Mouse (Mus musculus) duodenum, adult 2 months (tissue): ENCODE results near the gene Ccdc120. TPM values are rescaled to one million over a fixed set of nuclear protein-coding genes. Genes with fewer than 3 reads are reported as not detected.

Source experiments
- polyA plus RNA-seq: library from polyadenylated mRNA; depleted of rRNA; stranded (reverse); fragments of >200 nt; gene quantifications from 2 replicates; pipeline ENCODE4 v1.2.3, GENCODE M21; 2012; ENCODE audit warnings: low replicate concordance; rRNA removed

Gene Ccdc120
- polyA plus RNA-seq = 25.1 and 46.4 TPM in 2 replicates

GRCm38 (mm10) chrX:7750432-7751116 is at the start of gene Ccdc120:
Gene Ccdc120 (minus strand): TSS chrX:7750905.

DNA sequence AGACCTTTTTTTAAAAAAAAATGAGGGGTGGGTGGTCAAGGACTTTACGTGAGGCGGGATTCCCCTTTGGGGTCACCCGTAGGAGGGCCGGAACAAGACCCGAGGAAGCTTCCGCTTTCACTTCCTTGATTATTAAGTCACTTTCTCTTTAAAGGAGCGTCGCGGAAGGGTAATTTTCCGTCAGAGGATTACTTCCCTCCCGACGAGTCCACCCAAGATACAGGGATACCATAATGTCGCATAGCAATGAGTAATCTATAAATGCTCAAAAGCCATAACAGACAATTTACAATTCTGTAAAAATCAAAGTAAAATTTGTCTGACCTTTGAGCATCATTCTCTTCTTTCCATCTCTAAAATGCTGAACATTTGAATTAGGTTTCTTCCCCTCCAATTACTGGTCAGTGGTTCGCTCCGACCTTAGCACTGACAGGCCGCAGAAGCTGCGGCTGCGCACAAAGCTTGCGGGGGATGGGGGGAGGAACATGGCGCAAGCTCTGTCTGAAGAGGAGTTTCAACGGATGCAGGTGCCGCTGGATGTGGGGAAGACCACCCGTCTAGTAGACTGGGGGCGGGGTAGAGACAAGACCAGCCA is 38.9 kb upstream of the Ccdc120 start, which contains the start of gene Gripap1:
Gripap1 (plus strand) TSS at position 224 of the 595 bp plus-strand sequence.

DNA sequence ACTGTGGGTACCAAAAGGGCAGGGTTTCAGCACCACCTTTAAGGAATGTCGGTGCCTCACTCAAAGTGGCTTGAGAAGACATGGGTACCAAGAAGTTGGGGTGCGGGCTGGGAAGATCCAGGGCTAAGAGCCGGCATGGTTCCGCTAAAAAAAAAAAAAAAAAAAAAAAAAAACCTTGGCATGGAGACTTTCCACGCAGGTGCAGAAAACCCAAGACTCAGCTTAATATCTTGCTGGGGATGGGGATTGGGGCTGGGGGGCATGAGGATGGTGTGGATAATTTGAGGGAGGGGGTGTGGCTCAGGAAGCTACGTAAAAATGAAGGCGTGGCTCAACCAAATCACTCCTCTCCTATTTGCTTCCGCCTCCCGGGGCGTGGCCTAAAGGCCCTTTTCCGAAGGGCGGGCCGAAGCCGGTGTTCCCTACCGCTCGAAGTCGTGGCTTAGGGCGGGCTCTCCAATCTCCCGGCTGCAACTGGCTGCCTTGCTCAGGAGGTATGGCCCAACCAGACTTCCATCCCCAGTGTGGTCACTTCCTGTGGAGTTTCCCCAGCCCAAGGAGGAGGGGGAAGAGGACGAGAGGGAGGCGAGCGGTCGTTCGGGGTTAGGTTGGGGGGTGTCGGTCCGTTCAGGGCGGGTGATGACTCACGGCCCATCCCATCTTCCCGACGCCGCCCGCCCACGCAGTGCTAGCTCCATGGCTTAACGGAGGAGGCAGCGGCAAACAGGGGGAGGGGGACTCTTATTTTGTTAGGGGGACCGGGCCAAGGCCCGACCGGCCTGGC is 11.6 kb upstream of the Ccdc120 start, which contains the start of gene Tfe3:
Tfe3 (plus strand) TSS at position 424 of the 784 bp plus-strand sequence.

GRCm38 (mm10) chrX:7728215-7728921 is 22.3 kb downstream of the Ccdc120 start, which contains the start of gene Praf2:
Gene Praf2 (plus strand): TSS chrX:7728439.

GRCm38 (mm10) chrX:7721514-7722281 is 29.0 kb downstream of the Ccdc120 start, which contains the start of gene Gm45208:
Gene Gm45208 (plus strand): TSS chrX:7722245.

DNA sequence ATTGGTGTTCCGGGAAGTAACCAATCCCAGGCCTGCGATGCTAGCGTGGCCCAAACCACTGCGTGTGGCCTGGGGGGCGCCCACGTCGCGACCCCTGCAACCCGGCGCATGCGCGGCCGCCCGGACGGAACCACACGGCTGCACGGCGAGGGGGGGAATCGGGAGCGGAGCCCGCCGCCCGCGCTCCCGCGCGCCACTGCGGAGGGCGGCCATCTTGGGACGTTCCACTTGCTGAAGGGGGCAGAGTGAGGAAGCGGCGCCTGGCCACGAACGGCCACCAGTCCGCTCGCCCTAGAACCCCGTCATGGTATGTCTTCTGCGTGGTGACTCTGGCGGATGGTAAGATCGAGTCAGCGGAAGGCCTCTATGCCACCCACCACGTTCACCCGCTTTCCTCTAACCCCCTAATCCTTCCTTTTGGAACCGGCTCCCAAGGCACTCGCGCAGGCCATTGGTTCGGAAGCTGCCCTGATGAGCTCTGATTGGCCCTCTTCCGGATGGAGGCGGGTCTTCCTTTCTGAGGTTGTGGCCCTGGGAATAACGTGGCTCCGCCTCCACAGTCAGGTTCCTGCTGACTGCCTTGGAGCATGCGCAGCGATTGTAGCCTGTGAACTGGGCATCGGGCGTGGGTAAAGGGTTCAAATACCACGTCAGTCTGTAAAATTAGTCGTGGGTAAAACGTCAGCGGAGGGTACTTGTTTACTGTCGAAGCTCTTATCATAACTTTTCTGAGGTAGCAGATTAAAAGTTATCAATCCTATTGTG is 36.4 kb downstream of the Ccdc120 start, which contains the start of gene Wdr45:
Wdr45 (plus strand) TSS at position 199 of the 765 bp plus-strand sequence.

DNA sequence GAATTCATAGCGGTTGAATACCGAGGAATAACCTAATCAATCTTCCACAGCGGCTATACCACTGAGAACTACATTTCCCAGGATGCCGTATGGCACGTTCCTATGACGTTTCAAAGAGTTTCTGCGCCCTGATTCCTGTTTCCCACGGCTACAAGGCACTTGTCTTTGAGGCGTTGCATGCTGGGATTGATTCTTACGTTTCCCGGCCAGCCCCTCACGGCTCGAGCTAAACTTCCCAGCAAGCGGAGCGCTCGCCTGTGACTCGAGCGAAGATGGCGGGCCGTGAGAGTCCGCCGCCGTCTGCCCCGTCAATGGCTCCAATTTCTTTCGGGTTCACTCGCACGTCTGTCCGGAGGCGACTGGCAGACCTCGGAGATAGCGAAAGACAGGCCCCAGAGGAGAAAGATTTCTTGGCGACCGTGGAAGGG is 53.7 kb downstream of the Ccdc120 start, which contains the start of gene Gpkow:
Gpkow (plus strand) TSS at position 178 of the 428 bp plus-strand sequence.

Other genes with a start within 250 kb of the Ccdc120 start
- gene Foxp3, start 177.3 kb downstream of the Ccdc120 start, polyA plus RNA-seq = 0.51 and 0.96 TPM in 2 replicates
- 1.2 and 2.3 TPM in 2 replicates for gene Ppp1r3f, start 176.6 kb downstream of the Ccdc120 start, polyA plus RNA-seq
- 10.7 and 13.1 TPM in 2 replicates for gene Ccdc22, start 145.4 kb downstream of the Ccdc120 start, polyA plus RNA-seq
- gene Cacna1f, start 143.8 kb downstream of the Ccdc120 start, polyA plus RNA-seq = 0.02 TPM in 1 of 2 replicates, not detected in the other
- 3.2 and 3.8 TPM in 2 replicates for gene Syp, start 112.4 kb downstream of the Ccdc120 start, polyA plus RNA-seq
- gene Prickle3, start 93.6 kb downstream of the Ccdc120 start, polyA plus RNA-seq = 12.6 and 29.4 TPM in 2 replicates
- 79.9 and 101 TPM in 2 replicates for gene Plp2, start 79.5 kb downstream of the Ccdc120 start, polyA plus RNA-seq
- gene Magix, start 69.7 kb downstream of the Ccdc120 start, polyA plus RNA-seq = 1.8 and 1.9 TPM in 2 replicates
- gene Gpkow, start 53.8 kb downstream of the Ccdc120 start, polyA plus RNA-seq = 1.0 and 1.8 TPM in 2 replicates
- 25.3 and 29.7 TPM in 2 replicates for gene Wdr45, start 36.6 kb downstream of the Ccdc120 start, polyA plus RNA-seq
- gene Gm45208, start 28.7 kb downstream of the Ccdc120 start, polyA plus RNA-seq = 0.74 and 2.9 TPM in 2 replicates
- gene Praf2, start 22.5 kb downstream of the Ccdc120 start, polyA plus RNA-seq = 54.9 and 59.3 TPM in 2 replicates
- gene Tfe3, start 11.7 kb upstream of the Ccdc120 start, polyA plus RNA-seq = 20.6 and 27.4 TPM in 2 replicates
- 12.0 and 13.5 TPM in 2 replicates for gene Gripap1, start 38.9 kb upstream of the Ccdc120 start, polyA plus RNA-seq
- 0.60 and 0.85 TPM in 2 replicates for gene Kcnd1, start 71.4 kb upstream of the Ccdc120 start, polyA plus RNA-seq
- 40.2 and 43.1 TPM in 2 replicates for gene Otud5, start 90.5 kb upstream of the Ccdc120 start, polyA plus RNA-seq
- gene Pim2, start 127.4 kb upstream of the Ccdc120 start, polyA plus RNA-seq = 8.9 and 15.1 TPM in 2 replicates
- gene Slc35a2, start 133.1 kb upstream of the Ccdc120 start, polyA plus RNA-seq = 113 and 128 TPM in 2 replicates
- gene Pqbp1, start 148.4 kb upstream of the Ccdc120 start, polyA plus RNA-seq = 33.7 and 40.2 TPM in 2 replicates
- 50.6 and 53.9 TPM in 2 replicates for gene Timm17b, start 148.5 kb upstream of the Ccdc120 start, polyA plus RNA-seq
- gene Gm10491, start 156.9 kb upstream of the Ccdc120 start, polyA plus RNA-seq = not detected in 2 replicates
- gene Gm10490, start 158.6 kb upstream of the Ccdc120 start, polyA plus RNA-seq = not detected in 2 replicates
- 18.8 and 43.0 TPM in 2 replicates for gene Pcsk1n, start 168.9 kb upstream of the Ccdc120 start, polyA plus RNA-seq
- not detected in 2 replicates for gene Eras, start 177.7 kb upstream of the Ccdc120 start, polyA plus RNA-seq
- 6.2 and 9.8 TPM in 2 replicates for gene Hdac6, start 197.0 kb upstream of the Ccdc120 start, polyA plus RNA-seq
- gene Gata1, start 227.2 kb upstream of the Ccdc120 start, polyA plus RNA-seq = 0.24 and 0.27 TPM in 2 replicates